Mouse (Mus musculus): ENCODE data around the gene Rasal3.

Rasal3 gene

GRCm38 (mm10) chr17:32403417-32403816 is at the start of gene Rasal3:
Rasal3 (minus strand) TSS chr17:32403583.
- no peak for DNase-seq (ENCODE audit: low read depth, low spot score)

DNA sequence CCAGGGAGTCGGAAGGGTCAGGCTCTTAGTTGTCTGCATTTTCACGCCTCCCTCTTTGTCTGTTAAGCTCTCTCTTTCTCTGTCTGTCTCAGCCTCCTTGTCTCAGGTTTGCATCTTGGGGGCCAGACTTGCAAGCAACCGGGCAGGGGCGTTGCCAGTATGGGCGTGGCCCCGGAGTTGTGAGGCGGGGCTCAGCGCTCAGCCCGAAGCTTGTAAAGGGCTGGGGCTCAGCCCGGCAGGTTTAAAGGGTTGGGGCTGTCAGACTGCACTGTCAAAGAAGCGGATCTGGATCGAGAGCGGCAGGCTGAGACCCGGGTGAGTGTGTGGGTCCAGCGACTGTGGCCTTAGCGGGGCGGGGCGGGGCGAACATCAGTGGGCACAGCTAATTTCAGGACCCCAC is 49.1 kb upstream of the Rasal3 start, which contains the start of gene Cyp4f39:
Gene Cyp4f39, plus strand, starts transcription at position 242 of the 400 bp plus-strand sequence.
- no peak for DNase-seq (ENCODE audit: low read depth, low spot score)

- DNase-seq (ENCODE audit: low read depth, low spot score) = no peak
These were observed 47.6 kb upstream of the Rasal3 start for GRCm38 (mm10) chr17:32450844-32451537.

GRCm38 (mm10) chr17:32449042-32449441 is 45.7 kb upstream of the Rasal3 start:
- no peak for DNase-seq (ENCODE audit: low read depth, low spot score)

DNA sequence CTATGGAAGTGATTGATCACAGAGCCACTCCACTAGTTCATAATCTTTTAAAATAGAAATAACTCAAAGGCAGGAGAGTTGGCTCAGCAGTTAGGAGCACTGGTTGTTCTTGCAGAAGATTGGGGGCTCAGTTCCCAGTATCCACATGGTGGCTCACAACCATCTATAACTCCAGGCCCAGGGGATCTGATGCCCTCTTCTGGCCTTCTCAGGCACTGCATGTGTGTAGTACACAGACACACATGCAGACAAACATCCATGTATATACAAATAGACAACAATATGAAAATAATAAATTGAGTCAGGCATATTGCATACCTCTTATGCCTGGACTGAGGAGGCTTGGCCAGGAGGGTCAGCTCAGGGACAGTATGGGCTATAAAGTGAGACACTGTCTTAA is 43.8 kb upstream of the Rasal3 start:
- no peak for DNase-seq (ENCODE audit: low read depth, low spot score)

GRCm38 (mm10) chr17:32445016-32445415 is 41.6 kb upstream of the Rasal3 start:
- no peak for DNase-seq (ENCODE audit: low read depth, low spot score)

- DNase-seq (ENCODE audit: low read depth, low spot score) = no peak
These were observed 39.9 kb upstream of the Rasal3 start for GRCm38 (mm10) chr17:32443245-32443644.

DNA sequence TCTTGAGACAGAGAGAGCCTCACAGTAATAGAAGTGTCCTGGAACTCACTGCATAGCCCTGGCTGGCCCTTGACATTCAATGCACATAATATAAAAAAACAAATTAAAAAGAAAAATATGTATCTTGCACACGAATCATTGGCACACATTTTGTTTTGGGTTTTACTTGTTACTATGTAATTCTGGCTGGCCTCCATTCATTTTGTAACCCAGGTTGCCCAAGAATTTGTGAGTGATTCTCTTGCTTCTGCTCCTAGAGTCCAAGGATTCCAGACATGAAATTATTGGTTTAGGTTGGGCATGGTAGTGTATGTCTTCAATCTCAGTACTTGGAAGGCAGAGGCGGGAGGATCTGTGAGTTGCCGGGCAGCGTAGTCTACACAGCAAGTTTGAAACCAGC is 33.7 kb upstream of the Rasal3 start:
- DNase-seq (ENCODE audit: low read depth, low spot score) = no peak

DNA sequence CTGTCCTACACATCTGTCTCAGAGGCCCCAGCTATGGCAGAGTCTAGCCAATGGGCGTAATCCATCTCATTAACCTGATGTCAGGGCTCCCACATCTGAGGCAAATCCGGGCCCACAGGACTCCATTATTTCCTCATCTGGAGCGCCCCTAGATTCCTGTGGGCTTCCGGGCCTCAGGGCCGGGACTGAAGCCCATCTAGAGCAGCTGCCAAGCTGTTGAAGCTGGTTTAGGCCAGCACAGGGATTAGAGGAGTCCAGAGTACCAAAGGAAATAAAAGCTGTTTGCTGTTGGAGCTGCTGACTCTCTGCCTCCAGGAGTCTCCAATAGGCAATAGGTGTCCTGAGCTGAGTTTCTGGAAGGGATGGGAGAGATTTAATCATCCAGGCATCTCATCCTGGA is 31.8 kb upstream of the Rasal3 start:
- no peak for DNase-seq (ENCODE audit: low read depth, low spot score)

DNA sequence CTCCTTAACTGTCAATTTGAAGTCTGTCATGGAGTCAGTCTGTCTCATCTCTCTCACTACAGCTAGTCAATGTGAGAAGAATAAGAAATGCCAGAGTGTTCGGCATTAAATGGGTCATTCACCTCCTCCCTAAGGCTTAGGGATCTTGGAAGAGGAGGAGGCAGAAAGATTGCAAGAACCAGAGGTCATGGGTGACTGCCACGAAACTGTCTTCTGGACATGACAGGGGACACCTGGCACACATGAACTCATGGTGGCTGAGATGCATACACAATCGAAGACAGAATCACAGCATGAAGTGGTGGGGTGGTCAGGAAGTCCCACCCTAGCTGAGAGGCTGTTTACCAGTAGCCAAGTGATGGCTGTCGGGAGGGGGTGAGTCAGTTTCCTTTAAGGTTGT is 30.9 kb upstream of the Rasal3 start:
- DNase-seq (ENCODE audit: low read depth, low spot score) = no peak

- DNase-seq (ENCODE audit: low read depth, low spot score) = no peak
These were observed 28.6 kb upstream of the Rasal3 start for GRCm38 (mm10) chr17:32431972-32432371.

GRCm38 (mm10) chr17:32426610-32427009 is 23.2 kb upstream of the Rasal3 start:
- no peak for DNase-seq (ENCODE audit: low read depth, low spot score)

DNA sequence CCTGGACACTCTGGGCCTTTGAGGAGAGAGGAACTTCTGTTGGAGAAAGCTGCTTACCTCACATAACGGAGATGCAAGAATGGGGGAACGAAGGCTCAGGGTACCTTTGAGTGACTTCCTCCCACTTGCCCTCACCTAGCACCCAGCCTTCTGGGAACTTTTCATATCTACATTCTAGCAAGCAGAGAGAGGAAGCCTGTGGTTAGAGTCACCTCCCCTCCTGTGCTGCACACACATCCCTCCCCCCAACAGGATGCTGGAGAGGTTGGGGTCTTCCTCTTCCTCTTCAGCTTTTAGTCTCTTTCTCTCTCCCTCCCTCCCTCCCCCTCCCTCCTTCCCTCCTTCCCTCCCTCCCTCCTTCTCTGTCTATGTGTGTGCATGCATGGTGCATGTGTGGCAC is 20.7 kb upstream of the Rasal3 start, which contains the start of gene Pglyrp2:
Gene Pglyrp2, minus strand, starts transcription at position 134 of the 400 bp plus-strand sequence.
- no peak for DNase-seq (ENCODE audit: low read depth, low spot score)

DNA sequence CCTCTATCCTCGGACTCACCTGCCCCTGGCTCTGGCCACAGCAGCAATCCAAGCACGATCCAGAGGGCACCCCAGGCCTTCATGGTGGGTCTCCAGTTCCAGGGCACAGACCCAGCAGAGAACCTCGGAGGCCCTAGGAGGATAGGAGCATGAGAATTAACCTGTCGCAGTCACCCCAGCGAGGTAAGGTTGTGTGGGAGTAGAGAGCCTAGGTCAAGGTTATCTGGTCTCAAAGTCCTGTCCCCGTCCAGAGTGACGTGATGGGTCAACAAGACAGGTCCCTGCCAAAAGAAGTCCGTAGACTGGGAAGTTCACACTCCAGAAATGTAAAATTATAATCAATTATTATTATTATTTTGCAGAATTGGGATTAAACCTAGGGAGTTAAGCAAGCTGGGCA is 17.4 kb upstream of the Rasal3 start:
- DNase-seq (ENCODE audit: low read depth, low spot score) = no peak

DNA sequence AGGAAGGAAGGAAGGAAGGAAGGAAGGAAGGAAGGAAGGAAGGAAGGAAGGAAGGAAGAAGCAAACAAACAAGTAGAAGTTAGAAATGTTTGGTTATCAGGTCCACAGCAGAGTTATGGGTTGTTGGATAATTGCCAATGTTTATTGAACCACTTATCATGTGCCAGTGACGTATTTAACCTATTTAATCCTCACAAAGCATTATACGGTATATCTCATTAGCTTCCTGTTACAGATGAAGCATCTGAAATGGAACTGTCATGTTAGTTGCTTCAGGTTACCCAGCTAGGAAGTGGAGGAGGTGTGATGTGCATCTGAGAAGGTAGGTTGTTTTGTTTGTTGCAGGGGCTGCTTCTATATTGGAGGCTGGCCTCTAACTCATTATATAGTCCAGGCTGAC is 16.6 kb upstream of the Rasal3 start:
- DNase-seq (ENCODE audit: low read depth, low spot score) = no peak

GRCm38 (mm10) chr17:32416771-32417170 is 13.4 kb upstream of the Rasal3 start:
- DNase-seq (ENCODE audit: low read depth, low spot score) = no peak

GRCm38 (mm10) chr17:32415417-32416020 is 12.1 kb upstream of the Rasal3 start:
- no peak for DNase-seq (ENCODE audit: low read depth, low spot score)

GRCm38 (mm10) chr17:32411898-32412297 is 8.5 kb upstream of the Rasal3 start:
- no peak for DNase-seq (ENCODE audit: low read depth, low spot score)

DNA sequence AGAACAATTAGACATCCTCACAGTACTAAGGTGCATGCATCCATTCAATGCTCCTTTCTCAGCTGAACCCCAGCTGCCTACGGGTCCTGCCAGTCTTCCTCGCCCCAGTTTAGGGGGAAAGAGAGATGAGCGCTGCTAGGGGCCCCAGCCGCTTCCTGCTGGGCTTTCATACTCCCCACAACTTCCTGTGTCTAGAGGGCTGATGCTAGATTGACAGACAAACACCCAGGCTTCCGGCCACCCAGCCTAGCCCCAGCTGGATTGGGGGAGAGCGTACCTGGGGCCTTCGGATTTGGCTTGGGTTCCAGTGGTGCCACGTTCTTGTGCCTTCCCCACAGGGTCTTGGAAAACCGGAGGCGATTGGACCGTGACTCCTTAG is 615 bp downstream of the Rasal3 start:
- no peak for DNase-seq (ENCODE audit: low read depth, low spot score)

DNA sequence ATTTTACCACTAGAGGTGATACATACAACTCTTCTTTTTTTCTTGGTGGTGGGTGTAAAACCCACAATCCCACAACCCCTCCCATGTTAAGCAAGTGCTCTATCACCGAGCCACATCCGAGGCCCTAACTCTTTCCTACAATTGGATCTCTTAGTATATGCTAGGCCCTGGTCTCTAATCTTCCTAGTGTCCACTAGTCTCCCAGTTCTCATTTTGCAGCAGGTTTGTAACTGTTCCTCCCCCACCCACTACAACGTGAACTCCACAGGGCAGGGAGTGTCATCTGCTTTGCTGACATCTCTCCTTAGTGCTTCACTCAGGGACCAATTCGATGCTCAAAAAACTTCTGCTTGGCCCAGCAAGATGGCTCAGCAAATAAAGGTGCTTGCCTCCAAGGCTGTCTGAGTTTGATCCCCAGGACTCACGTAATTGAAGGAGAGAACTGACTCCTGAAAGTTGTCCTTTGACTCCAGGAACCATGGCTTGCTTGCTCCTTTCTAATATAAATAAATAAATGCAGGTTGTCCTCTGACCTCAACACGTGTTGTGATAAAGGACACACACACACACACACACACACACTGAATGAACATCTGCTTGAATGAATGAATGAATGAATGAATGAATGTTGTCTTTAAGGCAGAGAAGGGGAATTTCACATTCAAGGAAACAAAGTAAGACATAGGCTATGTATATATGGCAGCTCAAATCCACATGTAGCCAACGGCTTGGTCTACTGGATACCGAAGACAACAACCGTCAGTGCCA is 1.2 kb downstream of the Rasal3 start:
- no peak for DNase-seq (ENCODE audit: low read depth, low spot score)

GRCm38 (mm10) chr17:32396266-32396665 is 7.1 kb downstream of the Rasal3 start:
- DNase-seq (ENCODE audit: low read depth, low spot score) = no peak

DNA sequence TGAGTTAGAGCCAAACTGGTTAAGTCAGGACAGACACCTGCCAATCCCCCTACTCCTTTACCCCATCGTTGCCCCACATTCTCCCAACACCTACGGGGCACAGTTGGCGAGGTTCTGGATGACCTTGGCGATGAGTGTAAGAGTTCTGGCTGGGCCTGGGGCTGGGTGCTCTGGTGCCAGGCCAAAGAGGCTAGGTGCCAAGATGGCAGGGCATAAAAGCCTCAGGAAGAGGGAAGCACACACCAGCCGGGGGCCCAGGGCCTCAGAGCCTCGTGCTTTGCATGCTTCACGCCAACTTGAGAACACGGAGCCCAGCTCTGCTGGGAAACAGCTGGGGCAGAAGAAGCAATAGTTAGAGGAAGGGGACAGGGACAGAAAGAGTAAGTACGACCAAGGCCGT is 9.4 kb downstream of the Rasal3 start:
- DNase-seq (ENCODE audit: low read depth, low spot score) = no peak
